Mouse (Mus musculus) liver, adult 2 months (tissue): ENCODE measurements at regions not wholly inside any gene's neighbourhood (a gene's known extent, or its start where the extent isn't known, plus 50 kb on each side); places are given as distances from the start of the nearest gene placed in this dataset.

ENCODE experiments used
- CTCF ChIP-seq: fragments of 200-500 bp; IDR thresholded peaks from 2 replicates; pipeline ENCODE4 v1.5.1; 2011; ENCODE audit warnings: low read depth, low read length, control low read depth
- POLR2A ChIP-seq: fragments of 200-500 bp; IDR thresholded peaks from 2 replicates; pipeline ENCODE4 v1.6.1; 2011; ENCODE audit warnings: low read length, control low read depth; ENCODE audit not compliant: insufficient read depth; ENCODE audit errors: extremely low read depth

- TF ChIP-seq CTCF = no peak
- no peak for TF ChIP-seq POLR2A
Measured at GRCm38 (mm10) chr8:100793951-100794350, 1377.7 kb upstream of the Cdh8 start.
